Mouse (Mus musculus) ES-Bruce4 (cell line): Measurements from ENCODE around the gene Kcnk7.

Source experiments
- CTCF ChIP-seq: IDR thresholded peaks from one replicate; pipeline ENCODE4 v1.8.1; 2011; ENCODE audit warnings: low read depth, low read length
- EP300 ChIP-seq: IDR thresholded peaks from 2 replicates; pipeline ENCODE4 v1.6.1; 2011; ENCODE audit warnings: low read depth, low read length; ENCODE audit not compliant: insufficient read depth
- POLR2A ChIP-seq: IDR thresholded peaks from one replicate; pipeline ENCODE4 v1.8.1; 2011; ENCODE audit warnings: low read length; ENCODE audit not compliant: insufficient read depth

GRCm38 (mm10) chr19:5739446-5739845 is 35.3 kb downstream of the Kcnk7 start:
- TF ChIP-seq CTCF: no peak
- TF ChIP-seq EP300: no peak
- TF ChIP-seq POLR2A: no peak
